Mouse (Mus musculus) stomach, postnatal 0 days (tissue): ENCODE results near the gene Zfp536.

Experiments used
- CTCF ChIP-seq: IDR thresholded peaks from 2 replicates; pipeline ENCODE4 v1.5.1; 2016; ENCODE audit warnings: antibody characterized with exemption, low read depth, mild to moderate bottlenecking, moderate library complexity
- EP300 ChIP-seq: optimal IDR thresholded peaks from 2 replicates; pipeline ENCODE3; 2016; ENCODE audit warnings: antibody characterized with exemption

GRCm38 (mm10) chr7:37553646-37554045, 219.8 kb downstream of the Zfp536 start:
- TF ChIP-seq CTCF (no peak), EP300 (no peak)
